Mouse (Mus musculus): ENCODE data around the gene Uqcc3. TPM values are rescaled to one million over a fixed set of nuclear protein-coding genes. Genes with fewer than 3 reads are reported as not detected.
"Not testable (repeated sequence)": the region's sequence is repeated elsewhere in the genome, so short reads cannot be mapped to it uniquely, and the experiment has no call there.

Gene Uqcc3
- polyA plus RNA-seq, 3 experiments from 2014 or later, result 78.4 to 90.3 (median 89.6) TPM

- no peak for ATAC-seq
Observed at GRCm38 (mm10) chr19:8844371-8845129, 36.2 kb downstream of the Uqcc3 start.

GRCm38 (mm10) chr19:8842961-8843360, 37.8 kb downstream of the Uqcc3 start:
- ATAC-seq, result no peak

GRCm38 (mm10) chr19:8841012-8841411, 39.7 kb downstream of the Uqcc3 start:
- no peak for ATAC-seq

GRCm38 (mm10) chr19:8839908-8840791, 40.6 kb downstream of the Uqcc3 start:
- ATAC-seq, result peak; percentile 35

GRCm38 (mm10) chr19:8839103-8839907, 41.4 kb downstream of the Uqcc3 start, which contains the start of gene Gng3:
Gng3 (minus strand) TSS chr19:8839194.
- no peak for ATAC-seq

GRCm38 (mm10) chr19:8838041-8838730, 42.5 kb downstream of the Uqcc3 start:
- peak; percentile 2 for ATAC-seq

GRCm38 (mm10) chr19:8837251-8837791, 43.4 kb downstream of the Uqcc3 start, which contains the start of gene Bscl2:
Bscl2 (plus strand) TSS chr19:8837467.
- ATAC-seq, result peak; percentile 75

GRCm38 (mm10) chr19:8836327-8836726, 44.4 kb downstream of the Uqcc3 start:
- ATAC-seq, result not testable (repeated sequence)

GRCm38 (mm10) chr19:8832971-8833370, 47.8 kb downstream of the Uqcc3 start:
- ATAC-seq, result no peak

GRCm38 (mm10) chr19:8831262-8831661, 49.5 kb downstream of the Uqcc3 start:
- ATAC-seq, result no peak

GRCm38 (mm10) chr19:8830664-8831063, 50.1 kb downstream of the Uqcc3 start:
- ATAC-seq, result no peak

Other genes with a start within 250 kb of the Uqcc3 start
- not detected for gene Chrm1, start 217.1 kb downstream of the Uqcc3 start, polyA plus RNA-seq (2017; shearing (Covaris generic))
- 10 to 100 TPM; 60.5 to 74.4 (median 68.9) TPM for gene Slc3a2, start 157.6 kb downstream of the Uqcc3 start, polyA plus RNA-seq (2017; shearing (Covaris generic))
- gene Wdr74, start 145.1 kb downstream of the Uqcc3 start, polyA plus RNA-seq (2017; shearing (Covaris generic)), result 10 to 100 TPM; 38.0 to 71.7 (median 66.5) TPM
- gene 1700092M07Rik, start 140.2 kb downstream of the Uqcc3 start, polyA plus RNA-seq (2017; shearing (Covaris generic)), result 1 to 10 TPM in 1 of 3 experiments, not detected in 2; 1.8 TPM
- 100 to 1,000 TPM in 2 of 3 experiments, 10 to 100 TPM in 1; 91.6 to 140 (median 134) TPM for gene Stx5a, start 139.5 kb downstream of the Uqcc3 start, polyA plus RNA-seq (2017; shearing (Covaris generic))
- 100 to 1,000 TPM; 130 to 193 (median 160) TPM for gene Nxf1, start 123.8 kb downstream of the Uqcc3 start, polyA plus RNA-seq (2017; shearing (Covaris generic))
- gene Tmem223, start 109.9 kb downstream of the Uqcc3 start, polyA plus RNA-seq (2017; shearing (Covaris generic)), result 100 to 1,000 TPM in 2 of 3 experiments, 10 to 100 TPM in 1; 96.4 to 128 (median 119) TPM
- 100 to 1,000 TPM; 109 to 112 (median 112) TPM for gene Tmem179b, start 106.5 kb downstream of the Uqcc3 start, polyA plus RNA-seq (2017; shearing (Covaris generic))
- 1 to 10 TPM; 4.4 to 6.9 (median 5.9) TPM for gene Taf6l, start 94.5 kb downstream of the Uqcc3 start, polyA plus RNA-seq (2017; shearing (Covaris generic))
- gene Polr2g, start 82.3 kb downstream of the Uqcc3 start, polyA plus RNA-seq (2017; shearing (Covaris generic)), result 100 to 1,000 TPM; 186 to 196 (median 191) TPM
- 1 to 10 TPM; 2.1 to 3.0 (median 2.7) TPM for gene Zbtb3, start 78.4 kb downstream of the Uqcc3 start, polyA plus RNA-seq (2017; shearing (Covaris generic))
- gene Ttc9c, start 61.6 kb downstream of the Uqcc3 start, polyA plus RNA-seq (2017; shearing (Covaris generic)), result 10 to 100 TPM; 38.6 to 60.1 (median 53.7) TPM
- 1 to 10 TPM; 5.0 to 8.3 (median 5.9) TPM for gene Hnrnpul2, start 60.9 kb downstream of the Uqcc3 start, polyA plus RNA-seq (2017; shearing (Covaris generic))
- not detected for gene AC129217.1, start 51.1 kb downstream of the Uqcc3 start, polyA plus RNA-seq (2017; shearing (Covaris generic))
- 100 to 1,000 TPM in 1 of 3 experiments, 10 to 100 TPM in 2; 81.9 to 106 (median 95.9) TPM for gene Bscl2, start 43.5 kb downstream of the Uqcc3 start, polyA plus RNA-seq (2017; shearing (Covaris generic))
- 1 to 10 TPM in 2 of 3 experiments, under 1 TPM in 1; 0.72 to 3.3 (median 1.6) TPM for gene Gng3, start 41.7 kb downstream of the Uqcc3 start, polyA plus RNA-seq (2017; shearing (Covaris generic))
- gene Lrrn4cl, start 30.2 kb downstream of the Uqcc3 start, polyA plus RNA-seq (2017; shearing (Covaris generic)), result under 1 TPM in 1 of 3 experiments, not detected in 2; 0.15 TPM
- gene Ubxn1, start 9.4 kb downstream of the Uqcc3 start, polyA plus RNA-seq (2017; shearing (Covaris generic)), result 10 to 100 TPM; 56.1 to 63.1 (median 57.6) TPM
- 100 to 1,000 TPM in 1 of 3 experiments, 10 to 100 TPM in 2; 92.4 to 104 (median 94.7) TPM for gene Lbhd1, start 2.8 kb upstream of the Uqcc3 start, polyA plus RNA-seq (2017; shearing (Covaris generic))
- gene Gm49403, start 3.0 kb upstream of the Uqcc3 start, polyA plus RNA-seq (2017; shearing (Covaris generic)), result not detected
- gene 1810009A15Rik, start 7.9 kb upstream of the Uqcc3 start, polyA plus RNA-seq (2017; shearing (Covaris generic)), result 100 to 1,000 TPM; 105 to 125 (median 114) TPM
- gene Gm49416, start 8.0 kb upstream of the Uqcc3 start, polyA plus RNA-seq (2017; shearing (Covaris generic)), result 1 to 10 TPM in 1 of 3 experiments, not detected in 2; 1.1 TPM
- 10 to 100 TPM in 2 of 3 experiments, 1 to 10 TPM in 1; 8.5 to 11.9 (median 10.4) TPM for gene Ints5, start 12.1 kb upstream of the Uqcc3 start, polyA plus RNA-seq (2017; shearing (Covaris generic))
- gene Ganab, start 17.1 kb upstream of the Uqcc3 start, polyA plus RNA-seq (2017; shearing (Covaris generic)), result 10 to 100 TPM; 58.8 to 59.6 (median 59.4) TPM
- gene B3gat3, start 39.5 kb upstream of the Uqcc3 start, polyA plus RNA-seq (2017; shearing (Covaris generic)), result 10 to 100 TPM; 11.3 to 26.1 (median 20.0) TPM
- 10 to 100 TPM in 1 of 3 experiments, 1 to 10 TPM in 2; 3.2 to 22.7 (median 3.4) TPM for gene Rom1, start 48.4 kb upstream of the Uqcc3 start, polyA plus RNA-seq (2017; shearing (Covaris generic))
- gene Eml3, start 48.6 kb upstream of the Uqcc3 start, polyA plus RNA-seq (2017; shearing (Covaris generic)), result 10 to 100 TPM; 20.3 to 25.7 (median 20.4) TPM
- 10 to 100 TPM; 78.8 to 96.7 (median 81.2) TPM for gene Mta2, start 61.0 kb upstream of the Uqcc3 start, polyA plus RNA-seq (2017; shearing (Covaris generic))
- gene Tut1, start 72.9 kb upstream of the Uqcc3 start, polyA plus RNA-seq (2017; shearing (Covaris generic)), result 10 to 100 TPM; 17.6 to 38.3 (median 35.3) TPM
- 100 to 1,000 TPM; 465 to 725 (median 677) TPM for gene Eef1g, start 86.1 kb upstream of the Uqcc3 start, polyA plus RNA-seq (2017; shearing (Covaris generic))
- 10 to 100 TPM; 42.4 to 81.3 (median 54.5) TPM for gene Ahnak, start 108.4 kb upstream of the Uqcc3 start, polyA plus RNA-seq (2017; shearing (Covaris generic))
- gene Scgb1a1, start 207.0 kb upstream of the Uqcc3 start, polyA plus RNA-seq (2017; shearing (Covaris generic)), result not detected